Mouse (Mus musculus) erythroblast, embryonic 14.5 days (primary cell): ENCODE results near the gene Iffo1. TPM values are rescaled to one million over a fixed set of nuclear protein-coding genes. Genes with fewer than 3 reads are reported as not detected.
"Not testable (repeated sequence)": the region's sequence is repeated elsewhere in the genome, so short reads cannot be mapped to it uniquely, and the experiment has no call there.

Experiments used
- H3K27me3 ChIP-seq: 2 replicates; pipeline ENCODE4 v1.6.1; 2012; ENCODE audit warnings: inconsistent platforms; ENCODE audit not compliant: control insufficient read depth
- H3K36me3 ChIP-seq: 2 replicates; pipeline ENCODE4 v1.6.1; 2012; ENCODE audit warnings: mild to moderate bottlenecking, inconsistent platforms; ENCODE audit not compliant: control insufficient read depth
- H3K4me1 ChIP-seq: 2 replicates; pipeline ENCODE4 v1.6.1; 2012; ENCODE audit warnings: inconsistent platforms; ENCODE audit not compliant: control insufficient read depth
- H3K4me3 ChIP-seq: replicated peaks from 2 replicates; pipeline ENCODE3; 2012; ENCODE audit warnings: moderate library complexity, mild to moderate bottlenecking, inconsistent platforms
- H3K9me3 ChIP-seq: 2 replicates; pipeline ENCODE4 v1.6.1; 2012; ENCODE audit warnings: low read length, inconsistent platforms, mixed read lengths; ENCODE audit not compliant: control insufficient read depth
- GATA1 ChIP-seq: IDR thresholded peaks from 2 replicates; pipeline ENCODE4 v1.6.1; 2012; ENCODE audit warnings: low read length, inconsistent platforms, mixed read lengths
- TAL1 ChIP-seq: IDR thresholded peaks from 3 replicates; pipeline ENCODE4 v1.6.1; 2012; ENCODE audit warnings: low read length, inconsistent platforms, mixed read lengths
- polyA plus RNA-seq: library from polyadenylated mRNA; stranded (reverse); fragments of >175 nt; gene quantifications from 2 replicates; pipeline ENCODE4 v1.2.3, GENCODE M21; 2012

Iffo1 gene
- polyA plus RNA-seq, 1 experiment = 1.3 TPM

GRCm38 (mm10) chr6:125156491-125156890 is 11.4 kb downstream of the Iffo1 start:
- peaks cover 88% of the 10 kb centered on the region for H3K36me3 ChIP-seq
- TF ChIP-seq GATA1 (no peak), TAL1 (no peak)
- H3K27me3 ChIP-seq = no peaks in the 10 kb centered on the region
- H3K4me3 ChIP-seq = no peak overlapping the region
- peaks cover 52% of the 10 kb centered on the region for H3K4me1 ChIP-seq
- H3K9me3 ChIP-seq = no peaks in the 10 kb centered on the region

DNA sequence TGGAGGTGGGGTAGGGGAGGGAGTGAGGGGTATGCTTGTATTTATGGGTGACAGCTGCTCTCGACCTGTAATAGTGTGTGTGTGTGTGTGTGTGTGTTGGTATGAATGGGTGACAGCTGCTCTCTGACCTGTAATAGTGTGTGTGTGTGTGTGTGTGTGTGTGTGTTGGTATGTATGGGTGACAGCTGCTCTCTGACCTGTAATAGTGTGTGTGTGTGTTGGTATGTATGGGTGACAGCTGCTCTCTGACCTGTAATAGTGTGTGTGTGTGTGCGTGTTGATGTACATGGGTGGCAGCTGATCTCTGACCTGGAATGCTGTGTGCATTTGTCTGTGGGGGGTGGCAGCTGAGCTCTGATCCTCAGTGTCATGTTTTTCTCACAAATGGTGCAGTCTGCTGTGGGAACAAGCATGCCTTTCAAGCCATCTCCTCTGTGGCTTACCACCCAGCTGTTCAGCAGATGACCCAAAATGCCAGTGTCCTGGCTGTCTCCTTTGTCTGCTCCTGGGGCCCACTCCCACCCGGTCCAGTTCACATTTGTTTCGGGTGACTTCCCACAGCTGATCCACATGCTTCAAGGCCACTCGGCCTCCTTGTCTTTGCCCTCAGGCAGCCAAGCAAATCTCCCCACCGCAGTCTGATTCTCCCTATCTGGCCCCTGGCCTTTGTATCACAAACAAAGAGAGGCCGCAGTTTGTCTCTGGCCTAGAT is 12.0 kb downstream of the Iffo1 start:
- TF ChIP-seq TAL1 = no peak
- TF ChIP-seq GATA1 = no peak
- H3K4me1 ChIP-seq = peaks cover 52% of the 10 kb centered on the region
- H3K4me3 ChIP-seq = no peak overlapping the region

GRCm38 (mm10) chr6:125158944-125159492 is 14.0 kb downstream of the Iffo1 start:
- TF ChIP-seq TAL1 (no peak), GATA1 (no peak)
- Histone ChIP-seq H3K36me3 (peaks cover 87% of the 10 kb centered on the region), H3K4me3 (no peak overlapping the region), H3K9me3 (no peaks in the 10 kb centered on the region), H3K4me1 (peaks cover 55% of the 10 kb centered on the region), H3K27me3 (no peaks in the 10 kb centered on the region)

More for the DNA sequence above, 12.0 kb downstream of the Iffo1 start:
- no peaks in the 10 kb centered on the region for H3K27me3 ChIP-seq
- H3K36me3 ChIP-seq = peaks cover 89% of the 10 kb centered on the region
- H3K9me3 ChIP-seq = no peaks in the 10 kb centered on the region

DNA sequence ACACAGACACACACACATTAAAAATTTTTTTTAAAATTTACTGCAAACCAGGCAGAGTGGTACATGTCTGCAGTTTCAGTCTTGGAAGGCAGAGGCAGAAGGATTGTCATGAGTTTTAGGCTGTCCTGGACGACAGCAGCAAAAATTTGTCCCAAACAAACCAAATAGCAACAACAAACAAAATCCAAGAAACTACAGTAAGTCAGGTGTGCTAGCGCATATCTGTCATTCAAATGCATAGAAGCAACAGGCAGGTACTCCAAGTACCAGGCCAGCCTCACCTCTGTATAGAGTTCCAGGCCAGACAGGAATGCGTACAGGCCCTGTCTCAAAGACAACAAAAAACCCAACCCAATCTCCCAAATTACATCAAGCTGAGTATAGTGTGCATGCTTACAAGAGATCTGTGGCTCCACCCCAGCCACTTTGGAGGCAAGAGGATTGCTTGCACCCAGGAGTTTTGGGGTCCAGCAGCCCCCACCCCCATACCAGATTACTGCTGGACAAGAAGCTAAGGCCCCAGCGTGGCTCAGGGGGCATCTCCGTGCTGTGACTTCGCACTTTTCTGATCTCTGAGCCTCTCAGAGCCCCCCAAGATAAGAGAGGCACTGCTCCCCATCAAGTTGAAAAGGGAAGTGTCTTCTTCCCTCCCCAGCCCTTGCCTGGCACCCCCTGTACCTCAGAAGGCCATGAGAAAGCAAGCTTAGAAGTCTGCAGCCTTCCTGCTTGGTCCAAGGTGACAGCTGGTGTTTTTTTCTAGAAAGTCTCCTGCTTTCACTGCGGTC is 14.9 kb downstream of the Iffo1 start:
- H3K36me3 ChIP-seq = peaks cover 91% of the 10 kb centered on the region
- H3K4me1 ChIP-seq = peaks cover 64% of the 10 kb centered on the region
- H3K9me3 ChIP-seq = no peaks in the 10 kb centered on the region
- H3K27me3 ChIP-seq = no peaks in the 10 kb centered on the region
- no peak overlapping the region for H3K4me3 ChIP-seq
- TF ChIP-seq TAL1 = no peak
- no peak for TF ChIP-seq GATA1

DNA sequence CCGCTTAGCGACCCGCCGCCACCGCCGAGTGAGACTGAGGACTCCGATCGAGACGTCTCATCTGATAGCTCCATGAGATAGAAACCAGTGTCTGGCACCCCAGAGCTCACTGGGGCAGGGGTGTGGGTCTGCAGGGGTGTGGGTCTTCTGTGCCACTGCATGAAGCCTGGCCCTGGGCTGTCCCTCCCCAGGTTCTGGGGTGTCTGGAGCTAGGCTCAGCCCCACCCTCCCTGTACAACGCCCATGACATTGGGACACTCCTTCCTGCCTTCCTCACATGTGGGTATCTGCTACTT is 15.5 kb downstream of the Iffo1 start:
- Histone ChIP-seq H3K27me3 (no peaks in the 10 kb centered on the region), H3K9me3 (no peaks in the 10 kb centered on the region), H3K4me3 (no peak overlapping the region), H3K4me1 (peaks cover 64% of the 10 kb centered on the region), H3K36me3 (peaks cover 86% of the 10 kb centered on the region)
- TF ChIP-seq TAL1 = no peak

DNA sequence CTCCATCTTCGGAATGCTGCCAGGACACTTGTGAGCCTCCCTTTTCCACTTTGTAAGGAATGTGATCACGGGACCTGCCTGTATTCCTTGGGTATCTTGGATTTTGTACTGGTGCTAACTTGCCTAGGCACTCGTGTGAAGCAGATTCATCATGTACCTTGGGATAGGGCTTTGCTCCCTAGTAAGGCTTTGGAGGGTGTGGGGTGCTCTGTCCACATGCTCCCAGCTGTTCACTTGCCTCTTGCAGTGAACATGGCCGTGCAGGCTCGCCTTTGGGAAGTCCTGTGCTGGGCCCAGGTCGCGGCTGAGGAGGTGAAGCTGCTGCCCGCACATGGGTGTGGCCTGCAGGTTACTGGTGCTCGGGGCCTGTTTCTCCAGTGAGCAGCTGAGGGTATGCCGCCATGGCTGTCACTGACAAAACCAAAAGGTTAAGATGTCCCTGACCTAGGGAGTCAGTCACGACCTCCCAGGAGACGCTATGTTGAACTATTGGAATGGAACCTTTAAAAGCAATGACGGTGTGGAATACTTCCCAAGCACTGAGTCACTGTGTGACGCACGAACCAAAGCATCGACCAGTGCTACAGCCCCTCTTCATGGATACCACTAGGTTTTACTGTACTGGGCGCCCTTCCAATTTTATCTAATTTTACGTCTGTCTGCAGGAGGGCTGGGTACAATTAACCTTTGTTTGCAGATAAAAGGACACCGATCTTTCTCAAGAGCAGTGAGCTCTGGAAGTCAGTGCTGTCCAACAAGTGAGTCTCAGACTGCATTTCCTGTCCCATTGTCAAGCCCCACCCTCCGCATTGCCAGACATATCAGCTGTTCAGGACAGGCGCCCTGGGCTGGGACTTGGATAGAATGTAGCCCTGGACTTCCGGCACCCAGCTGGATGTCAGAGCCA is 16.1 kb downstream of the Iffo1 start:
- TF ChIP-seq GATA1 (no peak), TAL1 (no peak)
- H3K9me3 ChIP-seq = no peaks in the 10 kb centered on the region
- peaks cover 65% of the 10 kb centered on the region for H3K4me1 ChIP-seq
- no peaks in the 10 kb centered on the region for H3K27me3 ChIP-seq
- no peak overlapping the region for H3K4me3 ChIP-seq
- peaks cover 80% of the 10 kb centered on the region for H3K36me3 ChIP-seq

- H3K27me3 ChIP-seq, H3K9me3 ChIP-seq, H3K4me3 ChIP-seq: not testable (repeated sequence)
- Histone ChIP-seq H3K36me3 (peaks cover 80% of the 10 kb centered on the region), H3K4me1 (peaks cover 68% of the 10 kb centered on the region)
Observed at GRCm38 (mm10) chr6:125161971-125162370, 16.9 kb downstream of the Iffo1 start.

- Histone ChIP-seq H3K36me3 (peaks cover 81% of the 10 kb centered on the region), H3K4me1 (peaks cover 76% of the 10 kb centered on the region)
- not testable (repeated sequence) for H3K27me3 ChIP-seq, H3K9me3 ChIP-seq, H3K4me3 ChIP-seq
Observed at GRCm38 (mm10) chr6:125162615-125163305, 17.7 kb downstream of the Iffo1 start.
